Mouse (Mus musculus): ENCODE measurements around the gene Tgtp2. TPM values are rescaled to one million over a fixed set of nuclear protein-coding genes. Genes with fewer than 3 reads are reported as not detected.
A peak's percentile ranks its signal among the peaks of the same experiment; 100 is the strongest.
"Not testable (repeated sequence)": the region's sequence is repeated elsewhere in the genome, so short reads cannot be mapped to it uniquely, and the experiment has no call there.

Gene Tgtp2
- total RNA-seq (2014; rRNA removed) (not detected in 2 replicates), polyA plus RNA-seq (2015; fragmentation: Nextera tagmentation; extraction: Ambion mirVana) (0.20 and 0.52 TPM in 2 replicates)

DNA sequence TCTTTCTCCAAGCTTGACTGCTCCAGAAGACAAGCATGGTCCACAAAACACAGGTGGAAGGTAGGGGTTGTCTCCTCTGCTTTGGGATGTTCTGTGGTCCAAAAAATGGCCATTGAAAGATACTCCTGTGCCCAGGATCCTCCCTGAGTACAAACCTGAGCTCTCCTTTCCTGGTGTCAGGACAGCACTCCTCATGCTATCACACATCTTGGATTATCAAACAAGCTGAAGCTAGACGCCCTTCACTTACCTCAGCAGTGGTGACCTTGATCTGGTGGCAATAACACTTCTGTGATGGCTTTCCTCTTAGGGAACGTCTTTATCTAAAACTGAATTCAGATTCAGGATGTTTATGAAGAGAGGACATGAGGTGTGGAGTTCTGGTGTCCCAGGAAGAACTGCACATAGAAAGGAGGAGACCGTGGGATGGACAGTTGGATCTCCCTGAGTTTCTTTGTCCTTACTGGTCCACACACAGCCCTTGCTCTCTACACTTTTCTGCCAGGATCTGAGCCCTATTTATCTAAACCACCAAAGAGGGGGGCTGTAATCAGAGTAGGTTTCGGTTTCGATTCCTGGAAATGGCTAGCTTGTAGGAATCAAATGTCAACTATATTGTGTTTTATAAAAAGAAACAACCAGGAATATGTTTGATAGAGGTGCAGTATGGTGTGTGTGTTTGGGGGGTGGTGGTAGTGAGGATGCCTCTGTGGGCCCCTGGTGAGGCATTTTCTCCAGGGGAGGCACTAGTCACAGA, at the start of gene Tgtp2:
TSS of gene Tgtp2 (minus strand) at position 494 of the 757 bp plus-strand sequence.
- 83% methylated on average over 5 of the region's 5 CpGs for WGBS
- not testable (repeated sequence) for H3K4me3 ChIP-seq (ENCODE audit: low read length)

DNA sequence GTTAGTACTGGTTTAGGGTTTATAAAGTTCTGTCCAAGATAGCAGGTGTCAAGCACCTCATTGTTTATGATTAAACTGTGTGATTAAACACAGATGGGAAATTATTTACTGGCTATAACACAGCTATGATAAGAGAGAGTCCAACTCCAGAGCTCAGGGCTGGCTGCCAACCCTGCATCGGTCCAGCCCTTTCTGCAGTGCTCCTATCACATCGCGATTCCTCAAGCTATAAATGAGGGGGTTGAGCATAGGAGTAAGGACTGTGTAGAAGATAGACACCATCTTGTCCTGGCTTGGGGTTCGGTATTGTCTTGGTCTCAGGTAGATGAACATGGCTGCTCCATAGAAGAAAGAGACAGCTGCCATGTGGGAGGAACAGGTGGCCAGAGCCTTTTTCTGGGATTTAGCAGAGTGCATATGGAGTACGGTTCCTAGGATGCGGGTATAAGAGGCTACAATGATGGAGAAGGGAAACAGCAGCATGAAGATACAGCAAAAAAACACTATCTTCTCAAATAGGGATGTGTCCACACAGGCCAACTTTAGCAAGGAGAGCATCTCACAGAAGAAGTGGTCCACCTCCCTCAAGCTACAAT, 48.7 kb upstream of the Tgtp2 start:
- H3K4me2 ChIP-seq (ENCODE audit: low read depth, low read length): no peak overlapping the region
- H3K27me3 ChIP-seq (ENCODE audit: insufficient read depth, low read length): no peaks in the 10 kb centered on the region
- ATAC-seq (no peak), DNase-seq (ENCODE audit: low spot score) (no peak)
- no peaks in the 10 kb centered on the region for H3K4me1 ChIP-seq (ENCODE audit: insufficient read depth, low read length)
- no peak overlapping the region for H3K4me3 ChIP-seq (ENCODE audit: low read length)
- no peak overlapping the region for H3K9ac ChIP-seq (replicated peaks; ENCODE audit: low read length)
- no peak overlapping the region for H3K27ac ChIP-seq
- H3K9me3 ChIP-seq (ENCODE audit: low read length): no peaks in the 10 kb centered on the region
- no peaks in the 10 kb centered on the region for H3K36me3 ChIP-seq (ENCODE audit: insufficient read depth, low read length)
- TF ChIP-seq CTCF (IDR thresholded peaks at IDR 0.05; ENCODE audit: low read depth): no peak
- WGBS: 82% methylated on average over 6 of the region's 6 CpGs

More for the DNA sequence above, at the start of gene Tgtp2:
- not testable (repeated sequence) for H3K9me3 ChIP-seq (ENCODE audit: low read length); DNase-seq (ENCODE audit: low spot score); ATAC-seq; H3K27me3 ChIP-seq (ENCODE audit: insufficient read depth, low read length); H3K4me2 ChIP-seq (ENCODE audit: low read depth, low read length); H3K36me3 ChIP-seq (ENCODE audit: insufficient read depth, low read length); H3K9ac ChIP-seq (replicated peaks; ENCODE audit: low read length); H3K27ac ChIP-seq; H3K4me1 ChIP-seq (ENCODE audit: insufficient read depth, low read length)

DNA sequence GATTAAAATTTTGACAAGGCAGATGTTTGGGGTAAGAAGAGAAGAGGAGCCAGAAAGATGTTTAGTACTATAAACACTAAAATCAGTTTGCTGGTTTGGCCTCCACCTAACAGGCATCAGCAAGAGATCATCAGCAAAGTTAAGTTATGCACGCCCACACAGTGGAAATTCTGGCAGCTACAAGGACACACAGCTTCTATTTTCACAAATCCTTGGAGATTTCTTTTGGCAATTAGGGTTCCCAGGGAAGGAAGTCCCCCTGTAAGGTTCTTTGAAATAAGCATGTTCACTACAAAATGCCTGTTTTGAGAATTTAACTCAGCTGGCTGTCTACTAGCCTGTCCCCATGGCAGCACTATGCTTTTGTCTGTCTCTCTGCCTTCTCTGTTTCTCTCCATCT, 47.0 kb upstream of the Tgtp2 start:
- Histone ChIP-seq H3K36me3 (ENCODE audit: insufficient read depth, low read length) (no peaks in the 10 kb centered on the region), H3K27me3 (ENCODE audit: insufficient read depth, low read length) (no peaks in the 10 kb centered on the region), H3K9ac (replicated peaks; ENCODE audit: low read length) (no peak overlapping the region), H3K4me1 (ENCODE audit: insufficient read depth, low read length) (no peaks in the 10 kb centered on the region), H3K4me2 (ENCODE audit: low read depth, low read length) (no peak overlapping the region), H3K9me3 (ENCODE audit: low read length) (no peaks in the 10 kb centered on the region), H3K4me3 (ENCODE audit: low read length) (no peak overlapping the region), H3K27ac (no peak overlapping the region)
- ATAC-seq (no peak), DNase-seq (ENCODE audit: low spot score) (no peak)
- TF ChIP-seq CTCF (IDR thresholded peaks at IDR 0.05; ENCODE audit: low read depth): no peak
- 67% methylated on average over 1 of the region's 1 CpGs for WGBS

DNA sequence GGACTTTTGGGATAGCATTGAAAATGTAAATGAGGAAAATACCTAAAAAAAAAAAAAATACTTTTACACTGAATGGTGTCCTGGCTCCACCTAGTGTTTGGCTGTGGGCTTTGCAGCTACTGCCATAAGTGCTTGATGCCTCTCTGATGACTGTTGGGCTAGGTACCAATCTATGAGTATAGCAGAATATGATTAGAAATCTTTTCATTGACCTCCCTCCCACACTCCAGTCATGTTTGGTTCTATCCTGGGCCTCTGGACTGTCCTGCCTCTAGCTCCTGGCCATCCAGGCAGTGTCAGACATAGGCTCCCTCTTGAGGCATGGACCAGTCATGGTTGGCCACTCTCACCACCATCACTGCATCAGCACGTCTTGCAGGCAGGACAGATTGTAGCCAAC, 44.8 kb upstream of the Tgtp2 start:
- 56% methylated on average over 1 of the region's 1 CpGs for WGBS
- Histone ChIP-seq H3K4me1 (ENCODE audit: insufficient read depth, low read length) (no peaks in the 10 kb centered on the region), H3K36me3 (ENCODE audit: insufficient read depth, low read length) (no peaks in the 10 kb centered on the region), H3K27ac (no peak overlapping the region), H3K4me3 (ENCODE audit: low read length) (no peak overlapping the region), H3K9me3 (ENCODE audit: low read length) (no peaks in the 10 kb centered on the region), H3K27me3 (ENCODE audit: insufficient read depth, low read length) (no peaks in the 10 kb centered on the region), H3K4me2 (ENCODE audit: low read depth, low read length) (no peak overlapping the region), H3K9ac (replicated peaks; ENCODE audit: low read length) (no peak overlapping the region)
- peak; percentile 69 for TF ChIP-seq CTCF (IDR thresholded peaks at IDR 0.05; ENCODE audit: low read depth)
- ATAC-seq: 0 out of 2 replicates have a peak, but pooled peaks have one; percentile 21
- peak; percentile 56 for DNase-seq (ENCODE audit: low spot score)

DNA sequence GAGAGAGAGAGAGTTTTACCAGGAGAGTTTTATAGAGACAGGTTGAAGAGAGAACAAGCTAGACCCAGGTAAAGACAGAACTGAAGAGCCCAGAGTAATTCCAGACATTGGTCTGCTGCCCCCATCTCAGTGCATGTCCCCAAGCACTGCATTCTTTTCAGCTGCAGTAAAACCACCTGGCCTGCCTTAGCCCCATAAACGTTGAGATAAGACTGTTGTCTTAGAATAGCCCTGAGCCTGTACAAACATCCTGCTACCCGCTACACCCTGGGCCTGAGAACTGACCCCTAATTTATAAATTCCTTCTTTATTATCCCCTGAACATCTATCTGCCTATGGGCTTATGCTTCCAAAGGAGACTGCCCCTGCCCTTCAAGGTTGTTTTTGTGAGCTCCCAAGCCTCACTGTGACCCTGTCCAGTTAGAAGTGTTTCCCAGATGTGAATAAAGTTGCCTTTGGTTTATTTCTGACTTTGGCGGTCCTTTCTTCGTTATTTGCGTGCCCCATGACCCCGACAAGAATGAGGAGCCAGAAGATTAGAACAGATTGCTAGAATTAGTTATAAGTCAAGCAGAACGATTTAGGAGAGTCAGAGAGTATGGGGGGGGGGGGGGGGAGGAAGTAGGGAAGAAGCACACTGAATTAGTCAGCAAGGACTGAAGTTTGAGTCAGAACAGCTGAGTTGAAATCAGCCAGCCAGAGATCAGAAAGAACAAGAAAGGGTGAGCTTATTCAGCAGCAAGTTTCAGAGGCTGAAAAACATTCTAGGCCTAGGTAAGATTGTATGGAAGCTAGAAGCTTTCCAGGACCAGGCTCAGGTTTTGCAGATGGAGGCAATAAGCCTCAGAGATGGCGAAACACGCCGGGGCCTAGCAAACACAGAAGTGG, 43.9 kb upstream of the Tgtp2 start:
- DNase-seq (ENCODE audit: low spot score): no peak
- H3K4me3 ChIP-seq (ENCODE audit: low read length): no peak overlapping the region
- no peak overlapping the region for H3K4me2 ChIP-seq (ENCODE audit: low read depth, low read length)
- no peaks in the 10 kb centered on the region for H3K36me3 ChIP-seq (ENCODE audit: insufficient read depth, low read length)
- no peaks in the 10 kb centered on the region for H3K9me3 ChIP-seq (ENCODE audit: low read length)
- 71% methylated on average over 10 of the region's 10 CpGs for WGBS
- no peak overlapping the region for H3K9ac ChIP-seq (replicated peaks; ENCODE audit: low read length)
- H3K27me3 ChIP-seq (ENCODE audit: insufficient read depth, low read length): no peaks in the 10 kb centered on the region
- TF ChIP-seq CTCF (IDR thresholded peaks at IDR 0.05; ENCODE audit: low read depth): no peak
- no peaks in the 10 kb centered on the region for H3K4me1 ChIP-seq (ENCODE audit: insufficient read depth, low read length)
- H3K27ac ChIP-seq: no peak overlapping the region
- no peak for ATAC-seq

DNA sequence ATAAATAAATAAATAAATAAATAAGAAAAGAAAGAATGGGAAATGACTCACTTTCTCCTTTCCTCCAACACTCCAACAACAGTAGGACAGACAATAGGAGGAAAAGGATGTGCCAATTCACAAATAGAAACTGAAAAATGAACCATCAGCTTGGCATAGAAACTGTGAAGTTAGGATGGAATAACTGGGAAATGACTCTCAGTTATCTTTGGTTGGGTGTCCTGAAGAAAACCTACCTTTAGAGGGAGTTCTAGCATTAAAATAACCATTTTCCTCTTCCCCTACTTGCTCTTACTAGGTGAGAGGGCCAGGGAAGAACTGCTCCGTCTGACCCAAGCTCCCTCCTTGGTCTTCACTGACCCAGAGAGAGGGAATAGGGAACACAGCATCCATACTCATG, 41.7 kb upstream of the Tgtp2 start:
- H3K9ac ChIP-seq (replicated peaks; ENCODE audit: low read length): no peak overlapping the region
- 86% methylated on average over 1 of the region's 1 CpGs for WGBS
- H3K36me3 ChIP-seq (ENCODE audit: insufficient read depth, low read length): no peaks in the 10 kb centered on the region
- no peak overlapping the region for H3K4me3 ChIP-seq (ENCODE audit: low read length)
- no peaks in the 10 kb centered on the region for H3K4me1 ChIP-seq (ENCODE audit: insufficient read depth, low read length)
- no peak overlapping the region for H3K27ac ChIP-seq
- H3K27me3 ChIP-seq (ENCODE audit: insufficient read depth, low read length): no peaks in the 10 kb centered on the region
- no peak overlapping the region for H3K4me2 ChIP-seq (ENCODE audit: low read depth, low read length)
- no peak for DNase-seq (ENCODE audit: low spot score)
- no peak for ATAC-seq
- no peaks in the 10 kb centered on the region for H3K9me3 ChIP-seq (ENCODE audit: low read length)
- TF ChIP-seq CTCF (IDR thresholded peaks at IDR 0.05; ENCODE audit: low read depth): no peak
